Mouse (Mus musculus) lung, postnatal 0 days (tissue): ENCODE results near the gene Tada2a.

Experiments
- CTCF ChIP-seq: IDR thresholded peaks from 2 replicates; pipeline ENCODE4 v1.5.1; 2016; ENCODE audit warnings: antibody characterized with exemption, mild to moderate bottlenecking
- EP300 ChIP-seq: IDR thresholded peaks from 2 replicates; pipeline ENCODE4 v1.6.1; 2016; ENCODE audit warnings: antibody characterized with exemption, mild to moderate bottlenecking, control low read depth

DNA sequence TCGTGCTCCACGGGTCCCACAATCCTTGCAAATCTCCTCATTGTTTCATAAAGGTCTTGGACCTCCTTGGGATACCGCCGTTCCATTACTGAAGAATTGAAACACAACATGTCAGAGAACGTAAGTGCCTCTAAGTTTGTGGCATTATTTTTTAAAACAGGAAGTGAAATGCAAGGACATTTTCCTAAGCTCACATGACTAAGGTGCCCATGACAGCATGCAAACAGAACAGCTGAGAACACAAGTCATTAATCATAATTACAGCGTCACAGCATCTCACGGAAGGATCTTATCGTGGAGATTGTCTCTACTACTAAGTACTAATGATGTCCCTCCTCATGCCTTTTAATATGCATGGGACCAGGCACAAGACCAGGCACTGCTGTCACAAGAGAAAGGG, 38.8 kb downstream of the Tada2a start:
- TF ChIP-seq CTCF (no peak), EP300 (no peak)
